Mouse (Mus musculus): ENCODE measurements at regions not wholly inside any gene's neighbourhood (a gene's known extent, or its start where the extent isn't known, plus 50 kb on each side); places are given as distances from the start of the nearest gene placed in this dataset.

DNA sequence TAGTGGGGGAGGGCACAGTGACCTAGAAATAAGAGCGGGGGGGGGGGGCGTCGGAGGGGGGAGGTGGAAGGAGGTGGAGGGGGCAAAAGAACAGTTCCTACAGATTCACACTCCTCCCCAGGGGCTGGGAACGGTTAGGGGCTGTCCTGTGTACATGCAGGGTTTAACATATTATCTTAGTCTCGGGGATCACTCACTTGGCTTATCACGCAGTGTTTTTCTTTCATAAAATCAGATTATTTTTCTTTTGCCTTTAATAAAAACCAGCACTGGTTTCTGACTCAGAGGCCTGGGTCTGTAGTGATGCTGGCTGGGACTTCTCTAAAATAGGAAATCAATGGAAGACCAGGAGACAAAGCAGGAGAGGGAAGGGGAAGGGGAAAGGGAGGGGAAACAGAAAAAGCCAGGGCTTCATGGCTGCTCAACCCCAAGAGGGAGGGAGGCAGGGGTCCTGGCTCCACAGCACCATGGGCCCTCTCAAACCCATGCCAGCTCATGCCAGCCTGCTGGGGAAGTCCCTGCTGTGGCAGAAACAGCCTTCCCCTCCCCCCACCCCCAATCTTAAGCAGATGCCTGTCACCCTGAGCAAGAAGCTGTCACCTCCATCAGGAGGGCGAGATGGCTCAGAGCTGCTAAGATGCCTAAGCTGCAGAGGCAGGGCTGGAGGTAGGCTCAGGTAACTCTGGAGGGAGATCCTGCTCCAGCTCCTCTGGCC lies 108.3 kb upstream of the Syt13 start:
- DNase-seq, result no peak

DNA sequence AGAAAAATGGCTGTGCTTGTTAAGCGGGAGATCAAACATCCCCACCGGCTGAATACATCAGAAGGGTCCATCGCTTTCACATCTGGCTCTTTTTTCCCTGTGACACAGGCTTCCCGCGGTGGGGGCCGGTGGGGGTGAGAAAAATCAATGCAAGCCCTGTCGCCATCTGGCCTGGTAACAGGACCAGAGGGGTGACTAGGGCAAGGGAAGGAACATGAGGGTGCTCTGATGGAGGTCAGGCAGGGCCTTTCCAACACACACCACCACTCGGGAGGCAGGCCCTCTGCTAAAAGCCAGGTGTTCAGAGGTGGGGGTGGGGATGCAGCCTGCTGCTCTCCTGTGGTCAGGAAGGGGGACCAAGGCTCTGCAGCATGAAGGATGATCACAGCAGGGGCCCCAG lies 107.5 kb upstream of the Syt13 start:
- no peak for DNase-seq

DNA sequence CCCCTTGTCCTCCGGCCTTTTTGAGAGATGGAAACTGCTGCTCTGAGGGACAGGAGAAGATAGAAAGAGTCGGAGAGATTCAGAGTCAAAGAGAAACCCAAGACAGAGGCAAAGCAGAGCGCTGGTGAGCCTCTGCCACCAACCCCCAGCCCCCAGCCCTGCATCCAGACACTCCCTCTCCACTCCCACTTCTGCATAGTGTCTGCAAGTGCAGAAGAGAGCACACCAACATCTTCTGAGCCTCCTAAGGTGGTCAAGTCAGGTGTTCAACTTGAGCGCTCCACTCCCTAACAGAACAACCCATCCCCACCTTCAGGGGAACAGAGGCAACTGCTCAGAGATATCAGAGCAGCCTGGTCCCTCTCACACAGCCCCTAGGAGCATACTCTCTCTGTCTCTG lies 106.8 kb upstream of the Syt13 start:
- no peak for DNase-seq

DNA sequence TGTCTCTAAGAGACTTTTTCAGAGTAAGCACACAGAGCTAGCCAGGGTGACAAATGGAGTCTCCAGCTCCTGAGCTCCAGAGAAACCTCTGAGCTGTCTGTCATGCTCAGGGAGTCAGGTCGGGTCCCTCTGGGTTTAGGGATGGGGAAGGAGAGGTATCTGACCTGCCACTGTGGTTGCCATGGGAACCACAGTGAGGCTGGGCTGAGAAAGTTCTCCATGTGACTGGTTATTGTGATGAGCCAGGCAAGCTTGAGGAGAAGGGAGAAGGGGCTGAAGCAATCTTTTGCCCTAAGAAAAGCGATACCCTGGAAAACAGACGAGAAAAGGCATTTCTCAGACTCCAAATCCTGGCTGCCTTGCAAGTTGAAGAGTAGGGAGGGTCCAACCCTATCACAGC lies 105.7 kb upstream of the Syt13 start:
- DNase-seq, result no peak

DNA sequence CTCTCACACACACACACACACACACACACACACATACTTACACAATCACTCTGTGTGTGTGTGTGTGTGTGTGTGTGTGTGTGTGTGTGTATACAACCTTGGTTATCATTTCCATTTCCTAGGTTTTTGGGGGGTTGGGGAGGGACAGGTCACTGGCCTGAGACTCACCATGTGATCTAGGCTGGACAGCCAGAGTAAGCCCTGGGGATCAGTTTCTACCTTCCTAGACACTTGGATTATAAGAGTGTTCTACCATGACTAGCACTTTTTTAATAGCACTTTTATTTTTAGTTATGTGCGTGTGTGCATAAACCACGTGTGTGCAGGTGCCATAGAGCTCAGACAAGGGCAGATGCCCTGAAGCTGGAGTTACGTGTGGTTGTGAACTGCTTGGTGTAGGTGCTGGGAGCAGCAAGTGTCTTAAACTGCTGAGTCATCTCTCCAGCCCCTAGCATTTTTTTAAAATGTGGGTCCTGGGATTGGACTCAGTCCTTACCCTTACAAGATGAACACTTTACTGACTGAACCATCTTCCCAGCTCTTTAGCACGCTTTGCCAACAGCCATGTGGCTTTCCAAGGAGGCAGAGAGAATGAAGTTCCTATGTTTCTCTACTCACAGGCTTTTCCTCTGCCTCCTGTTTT lies 105.1 kb upstream of the Syt13 start:
- DNase-seq, result no peak

DNA sequence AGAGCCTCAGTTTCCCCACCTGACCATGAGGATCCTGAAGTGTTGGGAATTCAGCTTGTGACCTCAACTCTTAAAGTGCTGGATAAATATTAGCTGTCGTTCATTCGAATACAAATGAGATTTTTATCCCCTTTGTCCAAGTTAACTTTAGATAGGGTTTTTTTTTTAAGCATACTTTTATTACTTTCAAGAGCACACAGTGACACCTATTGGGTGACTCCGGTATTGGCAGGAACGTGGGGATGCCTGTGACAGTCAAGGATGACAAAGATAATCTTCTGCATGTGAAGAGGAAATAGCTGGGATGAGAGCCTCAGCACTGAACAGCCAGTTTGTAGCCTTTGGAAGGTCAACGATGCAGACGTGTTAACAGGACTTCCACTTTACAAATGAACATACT lies 103.9 kb upstream of the Syt13 start:
- DNase-seq, result peak; percentile 5 to 7

DNA sequence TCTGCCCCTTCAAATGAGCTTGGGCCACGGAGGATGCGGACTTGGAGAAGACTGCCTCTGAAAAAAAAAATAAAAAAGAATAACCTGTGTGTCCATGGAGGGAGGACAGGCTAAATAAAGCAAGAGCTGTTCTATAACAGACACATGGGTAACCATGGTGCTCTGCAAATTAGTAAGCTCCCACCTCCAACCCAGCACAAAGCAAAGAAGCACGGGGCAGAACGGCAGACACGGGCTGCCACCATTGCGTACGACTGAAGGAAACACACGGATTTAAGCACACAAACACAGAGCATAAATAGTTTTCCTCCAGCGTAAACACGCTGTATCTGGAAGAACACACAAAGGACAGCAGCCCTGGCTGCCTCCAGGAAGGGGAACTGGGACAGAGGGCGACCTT lies 101.9 kb upstream of the Syt13 start:
- DNase-seq, result no peak

DNA sequence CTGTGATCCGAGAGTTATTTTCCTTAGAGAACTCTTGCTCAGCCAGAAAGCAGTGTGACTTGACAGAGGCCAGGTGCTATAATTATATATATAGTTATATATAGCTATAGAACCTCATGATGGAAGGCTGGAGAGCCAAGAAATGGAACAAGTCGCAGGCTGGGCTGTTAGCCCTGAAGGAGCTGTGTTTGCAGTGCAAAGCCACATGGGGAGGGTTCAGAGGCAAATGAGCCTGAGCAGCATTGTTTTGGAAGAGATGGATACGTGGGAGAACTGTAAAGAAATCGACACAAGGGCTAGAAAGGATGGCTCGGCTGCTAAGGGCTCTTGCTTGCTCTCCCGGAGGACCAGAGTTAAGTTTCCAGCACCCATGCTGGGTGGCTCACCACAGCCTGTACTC lies 95.3 kb upstream of the Syt13 start:
- DNase-seq, result no peak

DNA sequence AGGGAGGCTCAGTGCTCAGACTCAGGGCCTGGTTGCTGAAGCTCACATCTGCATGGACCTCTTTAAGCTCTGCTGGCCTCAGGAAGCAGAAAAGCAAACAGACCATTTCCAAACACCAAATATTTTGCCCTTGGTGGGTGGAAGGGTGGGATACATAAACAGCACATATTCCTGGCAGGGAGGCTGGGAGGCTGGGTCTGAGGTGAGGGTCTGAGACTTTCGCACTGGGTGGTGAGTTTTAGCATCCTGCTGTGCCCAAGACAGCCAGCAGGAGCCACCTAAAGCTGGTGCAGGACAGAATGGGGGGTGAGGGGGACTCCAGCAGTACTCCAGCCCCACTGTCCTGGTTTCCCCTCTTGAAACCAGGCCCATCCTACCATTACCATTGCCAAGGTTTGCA lies 90.6 kb upstream of the Syt13 start:
- DNase-seq, result no peak

DNA sequence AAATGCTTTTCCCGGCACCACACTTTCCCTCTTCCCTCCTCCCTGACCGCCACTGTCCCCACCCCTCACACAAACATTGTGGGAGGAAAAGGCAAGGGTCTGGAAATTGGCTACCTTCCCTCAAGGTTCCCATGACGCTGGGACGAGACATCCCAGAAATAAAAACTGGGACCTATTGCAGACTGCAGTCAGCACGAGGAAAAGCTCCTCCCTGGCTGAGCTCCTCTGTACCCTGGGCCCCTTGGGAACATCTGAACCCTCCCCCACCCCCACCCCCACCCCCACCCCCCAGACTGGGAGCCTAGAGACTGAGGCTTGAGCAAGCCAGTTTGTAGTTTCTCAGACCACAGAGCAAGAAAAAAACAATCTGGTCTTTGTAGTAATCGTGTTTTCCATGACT lies 89.5 kb upstream of the Syt13 start:
- no peak for DNase-seq

DNA sequence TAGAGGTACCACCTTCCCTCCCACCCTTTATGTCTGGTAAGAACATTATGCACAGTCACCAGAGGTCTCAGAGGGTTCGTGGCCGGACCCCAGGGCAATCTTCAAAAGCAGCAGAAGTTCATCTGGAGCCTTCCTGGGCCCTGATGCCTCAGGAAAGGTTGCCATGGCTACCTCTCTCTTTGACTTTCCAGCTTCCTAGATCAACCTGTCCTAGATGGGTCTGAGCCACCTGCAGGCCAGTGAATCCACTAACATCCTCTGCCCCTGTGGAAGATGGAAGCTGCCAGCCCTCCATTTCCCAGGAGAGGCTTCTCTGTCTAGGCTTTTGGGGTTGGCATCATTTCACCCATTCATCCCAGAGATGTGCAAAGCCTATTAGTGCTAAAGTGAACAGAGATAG lies 84.8 kb upstream of the Syt13 start:
- DNase-seq, result no peak

DNA sequence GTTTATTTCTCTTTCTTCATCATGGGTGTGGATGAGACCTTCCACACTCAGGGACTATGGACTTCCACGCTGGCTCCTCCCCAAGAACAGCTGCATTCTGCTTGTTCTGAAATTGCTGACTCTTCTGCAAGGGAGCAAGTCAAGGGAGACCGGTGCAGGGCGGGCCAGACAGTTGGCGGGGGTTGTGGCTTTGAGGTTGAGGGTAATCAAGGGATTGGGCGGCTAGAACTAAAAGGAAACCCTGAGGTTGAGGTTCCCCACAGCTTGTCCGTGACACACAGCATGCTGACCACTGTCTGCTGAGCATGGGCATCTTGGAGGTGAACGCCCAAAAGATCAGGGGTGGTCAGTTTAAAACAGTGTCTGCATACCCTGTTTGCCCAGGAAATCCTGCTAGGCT lies 83.1 kb upstream of the Syt13 start:
- DNase-seq, result no peak

DNA sequence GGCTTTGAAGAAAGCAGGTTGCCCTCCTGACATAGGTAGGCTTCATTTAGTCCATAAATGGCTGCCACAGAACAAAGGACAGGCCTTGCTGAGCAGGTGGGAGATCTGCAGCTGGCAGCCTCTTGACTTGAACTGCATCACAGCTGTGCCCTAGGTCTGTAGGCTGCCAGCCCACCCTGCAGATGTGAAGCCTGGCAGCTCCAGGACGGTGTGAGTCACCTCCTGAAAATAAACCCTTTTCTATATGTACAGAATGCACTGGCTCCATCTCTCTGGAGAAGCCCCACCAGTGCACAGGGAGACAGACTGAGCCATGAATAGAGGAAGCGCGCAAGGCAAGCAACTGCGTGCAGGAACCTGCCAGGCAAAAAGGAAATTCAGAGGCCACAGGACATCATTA lies 78.7 kb upstream of the Syt13 start:
- no peak for DNase-seq

DNA sequence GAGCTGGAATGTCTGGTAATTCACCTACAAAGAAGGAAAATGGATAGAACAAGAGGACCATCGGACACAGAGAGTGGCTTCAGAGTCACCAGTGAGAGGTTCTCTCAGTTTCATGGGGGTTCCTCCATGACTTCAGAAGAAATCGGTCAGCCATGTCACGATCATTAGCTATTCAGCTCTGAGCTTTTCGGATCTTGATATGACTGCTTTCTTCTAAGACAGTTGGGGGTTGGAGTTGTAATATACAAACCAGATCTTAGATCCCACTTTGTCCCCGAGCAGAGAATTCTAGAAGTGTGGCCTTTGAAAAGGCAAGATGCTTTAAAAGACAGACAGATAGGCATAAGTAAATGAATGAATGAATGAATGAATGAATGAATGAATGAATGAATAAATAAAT lies 76.9 kb upstream of the Syt13 start:
- no peak for DNase-seq

DNA sequence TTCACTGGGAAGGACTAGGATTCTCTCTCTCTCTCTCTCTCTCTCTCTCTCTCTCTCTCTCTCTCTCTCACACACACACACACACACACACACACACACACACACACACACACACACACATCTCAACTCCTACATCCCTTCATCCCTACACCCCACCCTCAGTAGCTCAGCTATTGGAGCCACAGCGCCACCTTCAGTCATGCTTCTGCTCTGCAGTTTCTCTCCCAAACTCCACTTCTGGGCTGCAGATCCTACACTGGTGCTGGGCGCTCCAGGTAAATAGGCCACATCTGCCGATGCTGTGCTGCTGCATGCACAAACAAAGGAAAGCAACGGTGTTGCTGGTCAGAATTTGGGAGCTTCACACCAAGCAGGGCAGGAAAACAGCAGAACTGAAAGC lies 74.9 kb upstream of the Syt13 start:
- DNase-seq, result peak; percentile 2 to 11

DNA sequence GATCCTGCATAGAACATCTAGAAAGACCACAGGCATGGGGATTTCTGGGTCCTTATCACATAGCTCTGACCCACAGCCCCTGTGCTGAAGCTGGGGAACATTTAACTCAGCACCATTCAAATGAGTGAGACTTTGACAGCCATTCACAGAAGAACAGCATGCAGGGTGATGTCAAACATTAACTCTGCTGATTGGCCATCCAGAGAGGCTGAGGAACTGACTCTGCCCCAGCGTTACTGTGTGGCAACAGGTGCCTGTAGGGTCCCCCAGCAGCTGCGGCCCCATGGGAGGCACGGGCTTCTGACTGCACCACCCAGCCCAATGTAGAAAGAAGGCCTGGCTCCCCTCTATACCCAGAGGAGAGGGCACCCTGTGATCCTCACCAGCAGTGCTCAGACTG lies 73.3 kb upstream of the Syt13 start:
- DNase-seq, result peak in 1 of 2 experiments; percentile 3

DNA sequence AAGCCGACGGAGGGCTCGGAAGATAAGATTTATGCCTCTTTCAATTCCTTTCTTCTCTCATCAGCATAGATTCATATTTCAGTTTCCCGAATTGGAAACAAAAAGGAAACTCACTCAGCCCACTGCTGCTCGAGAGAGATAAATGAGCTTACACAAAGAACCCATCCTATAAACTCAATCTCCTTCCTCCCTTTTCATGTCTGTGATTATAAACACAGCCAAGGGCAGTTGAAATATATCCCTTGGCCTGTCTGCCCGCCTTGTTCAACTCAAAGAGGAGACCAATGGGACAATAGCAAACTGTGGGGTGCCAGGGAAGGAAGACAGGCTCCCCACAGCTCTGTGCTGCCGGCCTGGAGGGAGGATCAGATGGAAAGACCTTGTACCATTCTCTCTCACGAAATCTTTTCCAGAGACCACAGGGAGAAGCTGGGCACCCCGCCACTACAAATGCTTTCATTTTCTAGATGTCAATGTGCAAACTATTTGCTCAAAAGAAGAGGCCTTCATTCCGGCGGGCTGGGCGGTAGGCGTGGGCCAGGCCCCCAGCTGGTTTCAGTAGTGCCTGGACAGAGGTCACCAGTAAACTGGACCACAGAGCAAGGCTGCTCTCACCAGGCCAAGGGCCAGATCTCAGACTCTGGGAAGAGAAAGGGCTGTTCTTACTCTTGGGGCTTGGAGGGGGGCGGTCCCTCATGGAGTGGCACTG lies 69.7 kb upstream of the Syt13 start:
- no peak for DNase-seq

DNA sequence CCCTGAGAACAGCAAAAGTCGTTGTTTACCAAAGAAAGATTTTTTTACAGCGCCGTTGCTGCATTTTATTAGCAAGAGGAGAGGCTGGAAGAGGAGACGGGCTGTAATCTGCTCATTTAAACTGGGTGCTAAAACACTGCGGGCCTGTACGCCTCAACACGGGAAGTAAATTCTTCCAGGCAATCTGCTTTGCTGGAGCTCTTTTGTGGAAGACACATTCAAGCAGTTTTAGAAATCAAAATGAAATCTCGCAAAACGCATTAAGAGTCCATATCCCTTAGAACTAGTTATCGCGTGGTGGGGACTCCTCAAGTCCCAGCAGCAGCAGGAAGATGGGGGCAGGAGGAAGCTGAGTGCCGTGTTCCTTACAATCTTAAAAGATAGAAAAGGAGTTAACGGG lies 65.9 kb upstream of the Syt13 start:
- DNase-seq, result no peak

DNA sequence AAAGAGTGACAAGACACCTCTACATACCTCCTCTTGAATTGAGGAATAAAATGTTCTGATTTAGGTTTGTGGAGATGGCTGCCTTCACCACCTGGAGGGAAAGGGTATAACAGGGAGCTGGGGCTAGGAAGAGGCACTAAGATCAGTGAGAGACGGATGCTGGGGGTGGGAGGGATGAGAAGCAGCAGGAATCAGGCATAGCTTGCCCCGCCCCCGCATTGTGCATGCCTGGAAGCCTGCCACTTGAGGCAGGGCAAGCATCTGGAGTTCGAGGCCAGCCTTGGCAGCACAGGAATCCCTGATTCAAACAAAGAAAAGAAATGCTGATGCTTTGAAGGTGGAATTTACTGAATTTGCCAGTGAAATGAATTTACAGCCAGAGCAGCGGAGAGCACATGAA lies 63.6 kb upstream of the Syt13 start:
- DNase-seq, result no peak

DNA sequence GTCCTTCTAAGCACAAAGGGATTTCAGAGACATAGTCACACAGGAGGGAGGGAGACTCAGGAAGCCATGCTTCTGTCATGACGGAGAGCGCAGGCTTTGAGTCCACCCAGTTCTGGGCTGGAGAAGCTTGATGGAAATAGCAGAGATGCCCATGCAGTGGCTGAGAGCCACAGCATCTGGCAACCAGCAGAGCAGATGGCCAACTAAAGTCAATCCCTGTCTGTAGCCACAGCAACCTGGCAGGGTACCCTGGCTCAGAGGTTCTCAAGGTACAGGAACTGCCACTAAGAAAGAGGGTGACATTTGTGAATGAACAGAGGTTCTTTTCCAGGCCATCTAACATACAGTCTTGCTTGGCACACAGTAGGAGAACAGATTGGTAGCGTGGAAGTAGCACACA lies 61.7 kb upstream of the Syt13 start:
- no peak for DNase-seq

DNA sequence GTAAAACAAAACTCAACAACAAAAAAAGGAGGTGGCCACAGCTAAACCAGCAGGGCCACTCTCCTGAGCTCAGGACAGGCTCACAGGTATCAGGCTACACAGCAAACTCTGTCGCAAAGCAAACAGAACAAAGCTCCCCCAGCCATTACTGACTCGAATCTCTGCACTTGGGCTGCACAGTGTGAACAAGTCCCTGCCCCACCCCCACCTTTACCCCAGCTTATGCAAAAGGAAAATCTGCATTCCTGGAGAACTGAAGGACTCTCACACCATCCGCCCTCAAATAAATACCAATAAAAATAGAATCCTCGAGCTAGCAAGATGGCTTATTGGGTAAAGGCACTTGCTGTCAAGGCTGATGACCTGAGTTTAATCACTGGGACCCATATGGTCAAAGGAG lies 60.6 kb upstream of the Syt13 start:
- DNase-seq, result no peak

DNA sequence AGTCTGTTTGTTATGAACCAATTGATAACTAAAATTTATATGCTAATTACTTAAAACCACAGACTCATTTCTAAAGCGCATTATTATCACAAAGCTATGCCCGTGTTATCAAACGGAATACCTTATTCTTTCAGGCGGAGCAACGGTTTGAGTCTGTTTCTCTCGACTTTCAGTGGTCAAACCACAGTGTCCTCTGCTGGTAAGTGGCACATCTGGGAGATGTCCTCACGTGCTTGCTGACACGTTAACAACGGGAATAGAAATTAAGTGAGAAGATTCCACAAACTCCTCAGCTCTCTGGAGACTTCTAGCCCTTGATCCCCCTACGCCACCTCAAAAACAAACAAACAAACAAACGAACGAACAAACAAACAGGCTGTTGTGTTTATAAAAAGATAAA lies 58.9 kb upstream of the Syt13 start:
- DNase-seq, result no peak

DNA sequence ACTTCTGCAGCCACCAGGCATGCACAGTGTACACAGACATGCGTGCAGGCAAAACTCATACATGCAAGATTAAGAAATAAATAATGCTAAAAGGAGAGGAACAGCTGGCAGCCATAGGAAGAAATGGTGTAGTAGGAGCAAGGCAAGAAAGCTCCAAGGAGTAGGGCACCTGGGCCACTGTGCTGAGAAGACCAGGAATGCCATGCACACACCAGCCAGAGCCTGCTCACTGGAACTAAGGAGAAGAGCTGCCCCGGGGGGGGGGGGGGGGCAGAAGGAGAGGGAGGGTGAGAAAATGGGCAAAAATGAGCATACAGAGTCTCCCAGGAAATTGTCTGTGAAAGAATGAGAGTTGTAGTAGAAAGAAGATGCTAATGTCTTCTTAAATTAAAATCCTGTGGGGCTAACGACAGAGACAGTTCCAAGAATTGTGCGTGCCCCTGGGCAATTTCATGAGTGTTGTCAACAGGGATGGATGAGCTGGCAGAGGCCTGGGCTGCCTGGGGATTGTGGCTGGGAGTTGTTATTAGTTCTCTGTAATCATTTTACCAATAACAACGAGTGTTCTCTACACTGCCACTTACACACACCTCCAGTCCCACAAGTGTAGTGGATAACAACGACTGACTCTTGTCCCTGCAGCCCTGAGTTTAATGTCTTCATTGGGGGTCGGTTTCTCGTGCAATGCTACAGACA lies 54.2 kb upstream of the Syt13 start:
- DNase-seq, result no peak

All from B cell, adult 2 months (primary cell).